Mouse (Mus musculus): ENCODE results near the gene Trim7.
"Not testable (repeated sequence)": the region's sequence is repeated elsewhere in the genome, so short reads cannot be mapped to it uniquely, and the experiment has no call there.

Gene Trim7

DNA sequence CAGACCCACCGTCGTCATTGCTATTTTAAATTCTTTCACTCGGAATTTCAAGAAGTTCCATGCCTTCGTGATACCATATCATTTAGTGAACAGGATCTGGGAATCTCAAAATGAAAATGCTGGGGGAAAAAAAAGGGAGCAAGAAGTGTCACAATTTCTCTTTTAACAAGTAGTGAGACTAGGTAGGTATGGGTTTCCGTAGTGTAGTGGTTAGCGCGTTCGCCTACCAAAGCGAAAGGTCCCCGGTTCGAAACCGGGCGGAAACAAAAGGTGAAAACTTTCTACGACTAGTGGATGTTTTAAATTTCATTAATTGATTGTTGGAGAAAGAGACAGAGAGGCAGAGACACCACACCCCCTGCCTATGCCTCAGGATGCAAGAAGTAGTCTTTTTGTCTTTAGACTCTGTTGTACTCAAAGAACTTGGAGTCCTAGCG is 2.4 kb upstream of the Trim7 start:
- DNase-seq (ENCODE audit: low spot score in 2 of 2), result peak in 1 of 2 experiments; percentile 63

DNA sequence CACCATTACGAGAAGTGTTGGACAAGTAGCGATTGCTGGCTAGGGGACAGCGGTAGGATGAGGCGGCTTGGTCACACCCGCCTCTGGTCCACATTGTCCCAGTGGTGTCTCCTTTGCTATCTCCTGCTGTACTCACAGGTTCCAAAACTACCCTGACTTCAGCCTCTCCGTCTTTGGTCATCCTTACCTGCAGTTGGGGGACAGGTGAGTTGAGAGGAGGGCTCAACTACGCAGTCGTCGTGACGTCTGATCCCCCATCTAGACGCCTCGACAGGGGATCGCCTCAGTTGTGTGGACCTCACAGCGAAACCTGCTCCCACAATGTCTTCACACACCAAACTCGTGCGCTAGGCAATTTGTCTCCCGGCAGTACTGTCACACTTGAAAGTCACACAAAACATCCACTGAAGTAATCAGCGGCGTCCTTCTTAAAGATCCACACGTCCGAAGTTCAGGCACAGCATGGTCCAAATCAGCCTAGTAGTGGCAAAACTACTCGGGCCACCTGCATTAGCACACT is 1.6 kb upstream of the Trim7 start:
- DNase-seq (ENCODE audit: low spot score in 2 of 2), result no peak

- no peak for DNase-seq (ENCODE audit: low spot score in 2 of 2)
Measured at GRCm38 (mm10) chr11:48826752-48827096, 784 bp downstream of the Trim7 start.

- DNase-seq (ENCODE audit: low spot score in 2 of 2), result no peak
Measured at GRCm38 (mm10) chr11:48827926-48828325, 2.0 kb downstream of the Trim7 start.

DNA sequence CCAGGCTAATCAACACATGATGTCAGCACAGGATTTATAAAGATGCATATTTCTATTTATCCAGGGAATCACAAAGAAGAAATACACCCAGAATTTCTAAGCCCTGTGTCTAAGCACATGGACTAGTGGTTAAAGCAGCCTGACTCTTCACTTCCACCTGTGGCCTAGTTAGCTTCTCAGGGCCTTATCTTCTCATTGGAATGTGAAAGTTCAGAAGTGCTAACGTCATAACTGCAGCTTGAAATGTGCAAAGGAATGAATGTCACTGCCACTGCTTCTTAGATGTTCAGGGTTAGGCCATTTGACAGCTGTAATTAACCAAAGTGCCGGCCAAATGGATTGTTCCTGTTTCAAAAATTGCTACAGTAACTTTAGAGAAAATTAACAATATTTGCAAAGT is 4.3 kb downstream of the Trim7 start:
- no peak for DNase-seq (ENCODE audit: low spot score in 2 of 2)

GRCm38 (mm10) chr11:48831273-48831672 is 5.3 kb downstream of the Trim7 start:
- no peak for DNase-seq (ENCODE audit: low spot score in 2 of 2)

DNA sequence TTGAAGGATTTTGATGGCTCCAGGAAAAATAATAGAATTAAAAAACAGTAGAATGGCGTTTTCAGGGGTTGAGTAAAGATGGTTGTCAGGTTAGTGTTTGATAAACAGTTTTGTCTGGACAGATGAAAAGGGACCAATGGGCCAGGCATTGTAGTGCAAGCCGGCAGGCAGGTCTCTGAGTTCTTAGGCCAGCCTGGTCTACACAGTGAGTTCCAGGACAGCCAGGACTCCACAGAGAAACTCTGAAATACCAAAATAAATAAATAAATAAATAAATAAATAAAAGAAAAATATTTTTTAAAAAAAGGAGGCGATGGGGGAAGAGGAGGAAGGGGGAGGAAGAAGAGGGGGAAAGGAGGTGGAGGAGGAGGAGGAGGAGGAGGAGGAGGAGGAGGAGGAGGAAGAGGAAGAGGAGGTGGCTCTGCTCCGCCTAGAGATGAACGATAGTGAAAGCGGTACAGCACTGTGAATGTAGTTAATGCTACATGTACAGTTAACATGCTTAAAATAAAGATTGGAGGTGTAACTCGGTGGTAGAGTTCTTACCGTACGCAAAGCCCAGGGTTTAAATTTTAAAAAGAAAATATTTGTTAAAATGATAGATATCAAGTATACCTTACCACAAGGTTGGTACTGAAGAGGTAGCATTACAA is 7.3 kb downstream of the Trim7 start:
- DNase-seq (ENCODE audit: low spot score in 2 of 2), result no peak

DNA sequence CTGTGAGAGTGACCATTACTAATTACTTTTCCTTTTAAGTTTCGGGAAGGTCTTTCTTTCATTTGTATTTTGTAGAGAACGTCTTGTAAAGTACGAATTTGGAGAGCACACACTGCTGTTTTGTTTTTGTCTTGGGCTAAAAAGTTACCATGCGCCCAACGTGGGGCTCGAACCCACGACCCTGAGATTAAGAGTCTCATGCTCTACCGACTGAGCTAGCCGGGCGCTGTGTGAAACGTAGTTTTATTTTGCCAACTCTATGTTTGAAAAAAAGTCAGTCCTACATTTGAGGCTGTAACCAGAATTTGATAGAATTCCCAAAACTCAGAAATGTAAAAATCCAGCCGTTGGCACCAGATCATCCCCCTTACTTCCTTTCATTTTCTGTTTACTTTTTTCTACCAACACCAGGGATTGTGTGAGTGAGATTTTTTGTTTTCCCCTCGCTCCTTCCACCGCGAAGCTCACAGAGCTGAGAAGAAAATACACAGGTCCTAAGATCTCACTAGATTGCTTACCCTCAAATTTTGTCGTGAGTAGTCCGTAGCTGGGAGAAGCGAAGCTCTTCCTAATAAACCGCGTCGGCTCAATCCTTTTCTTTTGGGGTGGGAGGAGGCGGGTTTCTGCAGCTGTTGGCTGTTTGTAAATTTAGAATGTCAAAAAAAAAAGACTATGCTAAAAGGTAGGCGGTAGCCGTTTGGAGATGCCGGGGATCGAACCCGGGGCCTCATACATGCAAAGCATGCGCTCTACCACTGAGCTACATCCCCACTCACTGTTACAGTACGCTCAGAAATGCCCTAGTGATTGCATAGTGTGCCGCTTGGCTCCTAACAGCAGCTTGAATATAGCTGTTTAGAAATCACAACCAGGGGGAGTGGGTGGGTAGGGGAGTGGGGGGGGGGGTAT is 8.0 kb downstream of the Trim7 start:
- peak; percentile 95 to 96 for DNase-seq (ENCODE audit: low spot score in 2 of 2)

DNA sequence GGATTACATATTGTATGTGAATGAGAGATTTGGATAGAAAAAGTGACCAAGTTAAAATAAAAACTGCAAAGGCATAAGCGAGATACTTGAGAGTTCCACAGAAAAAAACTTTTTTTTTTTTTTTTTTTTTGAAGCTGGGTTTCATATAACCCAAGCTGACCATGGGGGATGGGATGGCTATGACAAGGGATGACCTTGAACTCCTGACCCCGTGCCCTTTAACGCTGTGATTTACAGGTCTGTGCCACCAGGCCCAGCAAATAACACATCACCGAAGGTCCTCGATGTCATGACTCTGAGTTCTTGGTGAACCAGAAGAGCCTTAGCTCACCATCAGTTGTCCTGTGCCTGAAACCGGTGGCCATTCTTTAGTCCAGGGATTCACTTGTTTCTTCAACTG is 10.0 kb downstream of the Trim7 start:
- no peak for DNase-seq (ENCODE audit: low spot score in 2 of 2)

DNA sequence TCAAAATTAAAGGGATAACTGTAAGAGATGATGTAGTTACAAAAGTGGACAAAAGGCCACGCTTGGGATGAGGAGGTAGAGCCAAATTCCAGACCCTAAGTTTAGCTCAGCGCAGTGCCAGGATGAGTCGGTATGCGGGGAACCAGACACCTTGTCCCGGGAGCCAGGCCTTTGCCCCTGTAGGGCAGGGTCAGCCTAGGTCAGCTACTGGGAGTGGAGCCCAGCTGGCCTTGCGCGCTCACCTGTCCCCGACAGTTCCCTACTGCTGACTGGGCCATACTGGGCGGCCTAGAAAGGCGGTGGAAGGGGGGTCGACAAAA is 11.0 kb downstream of the Trim7 start:
- no peak for DNase-seq (ENCODE audit: low spot score in 2 of 2)

GRCm38 (mm10) chr11:48837310-48838180 is 11.6 kb downstream of the Trim7 start:
- DNase-seq (ENCODE audit: low spot score in 2 of 2), result peak; percentile 55 to 56

GRCm38 (mm10) chr11:48838181-48838797 is 12.3 kb downstream of the Trim7 start:
- DNase-seq (ENCODE audit: low spot score in 2 of 2), result peak in 1 of 2 experiments; percentile 31

GRCm38 (mm10) chr11:48838879-48839680 is 13.1 kb downstream of the Trim7 start:
- DNase-seq (ENCODE audit: low spot score in 2 of 2), result no peak

DNA sequence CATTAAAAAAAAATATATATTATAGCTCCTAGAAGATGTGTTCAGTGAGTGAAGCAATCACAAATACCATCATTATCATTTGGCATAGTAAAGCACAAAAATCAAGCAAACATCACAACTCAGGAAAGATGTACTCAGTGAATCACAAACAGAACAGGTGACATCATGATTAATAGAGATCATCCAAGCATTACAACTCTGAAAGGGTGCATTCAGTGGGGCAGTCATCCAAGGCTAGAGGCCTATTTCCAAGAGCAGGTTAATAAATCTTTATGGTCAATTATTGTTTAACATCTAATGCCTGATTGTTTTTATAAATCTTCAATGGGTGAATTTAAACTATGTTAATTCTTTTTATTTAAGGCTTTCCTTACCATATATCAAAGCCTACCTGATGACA is 14.9 kb downstream of the Trim7 start:
- no peak for DNase-seq (ENCODE audit: low spot score in 2 of 2)

DNA sequence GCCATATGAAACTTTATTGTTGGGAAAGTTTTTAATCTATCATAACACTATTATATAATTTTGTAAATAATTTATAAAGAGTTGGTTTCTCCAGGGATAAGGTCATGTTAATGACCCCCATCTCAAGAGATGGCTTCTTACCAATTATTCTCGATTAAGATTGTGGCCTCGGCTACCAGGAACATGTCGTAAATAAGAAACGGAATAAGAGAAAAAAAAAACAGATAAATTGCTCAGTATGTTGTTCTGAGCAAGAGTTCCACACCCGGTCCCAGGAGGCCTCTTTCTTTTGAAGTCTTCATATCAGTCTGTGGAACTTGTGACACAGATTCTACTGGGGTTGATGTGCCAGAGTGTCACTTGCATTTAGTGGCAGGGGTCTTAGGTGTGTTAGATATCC is 15.3 kb downstream of the Trim7 start:
- DNase-seq (ENCODE audit: low spot score in 2 of 2), result no peak

- no peak for DNase-seq (ENCODE audit: low spot score in 2 of 2)
Measured at GRCm38 (mm10) chr11:48842378-48842792, 16.4 kb downstream of the Trim7 start.

DNA sequence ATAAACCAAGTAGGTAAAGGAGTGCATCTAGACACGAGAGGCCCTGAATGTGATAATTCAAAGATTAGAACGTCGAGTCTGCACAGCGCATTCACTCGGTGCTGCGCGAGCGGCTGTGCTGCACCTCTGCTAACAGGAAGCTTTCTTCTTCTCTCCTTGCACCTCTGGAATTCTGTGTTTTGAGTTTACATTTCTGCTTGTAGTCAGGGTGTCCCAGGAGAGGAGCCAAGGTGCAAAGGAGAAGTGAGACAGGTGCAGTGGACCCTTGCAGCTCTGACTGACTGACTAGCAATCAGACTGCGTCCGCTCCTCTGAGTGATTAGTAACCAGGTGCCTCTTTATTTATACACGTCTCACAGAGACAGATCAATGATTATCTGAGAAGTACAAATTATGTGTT is 17.3 kb downstream of the Trim7 start:
- DNase-seq (ENCODE audit: low spot score in 2 of 2), result no peak

- no peak for DNase-seq (ENCODE audit: low spot score in 2 of 2)
Measured at GRCm38 (mm10) chr11:48844309-48844708, 18.4 kb downstream of the Trim7 start.

GRCm38 (mm10) chr11:48845244-48845815 is 19.4 kb downstream of the Trim7 start:
- no peak for DNase-seq (ENCODE audit: low spot score in 2 of 2)

DNA sequence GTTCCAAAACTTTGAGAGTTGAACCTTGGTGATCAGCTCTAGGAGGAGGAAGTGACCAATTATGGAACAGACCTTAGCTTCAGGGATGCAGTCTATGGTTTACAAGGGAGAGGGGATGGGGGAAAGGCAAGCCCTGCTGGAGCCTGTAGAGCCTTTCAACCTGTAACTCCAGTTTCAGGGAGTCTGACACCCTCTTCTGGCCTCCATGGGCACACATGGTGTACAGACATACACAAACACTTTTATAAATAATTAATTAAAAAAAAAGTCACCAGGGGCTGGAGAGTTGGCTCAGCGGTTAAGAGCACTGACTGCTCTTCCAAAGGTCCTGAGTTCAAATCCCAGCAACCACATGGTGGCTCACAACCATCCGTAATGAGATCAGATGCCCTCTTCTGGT is 20.4 kb downstream of the Trim7 start:
- DNase-seq (ENCODE audit: low spot score in 2 of 2), result not testable (repeated sequence)
